Mouse (Mus musculus) urinary bladder, adult 2 months (tissue): Measurements from ENCODE around the gene Foxd1. TPM values are rescaled to one million over a fixed set of nuclear protein-coding genes. Genes with fewer than 3 reads are reported as not detected.
A peak's percentile ranks its signal among the peaks of the same experiment; 100 is the strongest.

Source experiments
- DNase-seq: peaks from one replicate; pipeline ENCODE4 v3.0.0; 2022; ENCODE audit warnings: low spot score
- polyA plus RNA-seq: library from polyadenylated mRNA; depleted of rRNA; stranded (reverse); fragments of >200 nt; gene quantifications from 2 replicates; pipeline ENCODE4 v1.2.3, GENCODE M21; 2012

The Foxd1 gene
- polyA plus RNA-seq, 1 experiment: not detected

DNA sequence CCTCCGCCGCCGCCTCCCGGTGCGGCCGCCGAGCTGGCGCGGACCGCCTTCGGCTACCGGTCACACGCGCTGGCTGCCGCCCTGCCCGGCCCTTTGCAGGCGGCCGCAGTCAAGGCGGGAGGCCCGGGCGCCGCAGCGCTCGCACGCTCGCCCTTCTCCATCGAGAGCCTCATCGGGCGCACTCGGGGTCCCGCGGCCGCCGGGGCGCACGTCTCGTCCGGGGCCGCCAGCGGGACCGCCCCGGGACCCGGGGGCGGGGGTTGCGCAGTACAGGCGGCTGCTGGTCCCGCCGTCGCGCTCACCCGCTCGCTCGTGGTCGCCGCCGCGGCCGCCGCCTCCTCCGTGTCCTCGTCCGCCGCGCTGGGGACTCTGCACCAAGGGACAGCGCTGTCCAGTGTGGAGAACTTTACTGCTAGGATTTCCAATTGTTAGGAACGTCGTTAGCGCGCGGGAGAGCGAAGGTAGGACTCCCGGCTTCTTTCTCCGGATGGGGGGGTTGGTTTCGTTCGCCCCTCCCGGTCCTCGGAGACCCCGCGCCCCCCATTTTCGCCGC, 1.6 kb downstream of the Foxd1 start:
- peak; percentile 27 for DNase-seq

DNA sequence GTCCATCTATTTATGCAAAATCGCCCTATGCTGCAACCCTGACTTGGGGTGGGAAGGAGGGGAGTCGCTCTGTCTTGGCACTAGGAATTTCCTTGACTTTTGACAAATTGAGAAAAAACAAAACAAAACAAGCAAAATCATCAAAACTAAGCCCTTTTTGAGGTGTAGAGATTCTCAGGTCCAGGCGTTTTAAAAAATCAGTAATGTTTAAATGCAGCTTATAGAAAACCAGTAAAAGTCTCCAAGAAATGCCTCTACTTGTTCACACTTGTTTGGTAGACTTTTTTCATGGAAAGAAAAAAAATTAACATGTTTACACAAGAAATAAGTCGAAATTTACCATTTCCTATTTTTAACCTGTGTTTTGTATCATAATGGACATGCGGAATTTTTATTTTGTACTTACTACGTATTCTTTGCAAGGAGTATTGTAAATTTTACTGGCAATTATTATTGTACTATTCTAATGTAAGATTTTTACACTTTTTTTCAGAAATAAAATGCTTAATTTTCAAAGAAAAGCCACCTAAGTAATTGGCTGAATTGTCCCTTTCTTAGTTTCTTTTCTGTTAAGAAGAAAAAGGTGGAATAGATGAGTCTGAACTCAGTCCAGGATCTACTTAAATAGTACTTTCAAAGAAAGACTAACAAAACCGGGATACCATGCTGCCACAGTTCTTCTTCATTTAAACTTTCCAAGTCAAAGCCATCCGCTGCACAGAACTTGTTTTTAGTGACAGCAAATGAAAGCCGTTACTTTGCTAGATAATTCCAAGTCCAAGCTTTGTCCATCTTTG, 2.3 kb downstream of the Foxd1 start:
- no peak for DNase-seq

DNA sequence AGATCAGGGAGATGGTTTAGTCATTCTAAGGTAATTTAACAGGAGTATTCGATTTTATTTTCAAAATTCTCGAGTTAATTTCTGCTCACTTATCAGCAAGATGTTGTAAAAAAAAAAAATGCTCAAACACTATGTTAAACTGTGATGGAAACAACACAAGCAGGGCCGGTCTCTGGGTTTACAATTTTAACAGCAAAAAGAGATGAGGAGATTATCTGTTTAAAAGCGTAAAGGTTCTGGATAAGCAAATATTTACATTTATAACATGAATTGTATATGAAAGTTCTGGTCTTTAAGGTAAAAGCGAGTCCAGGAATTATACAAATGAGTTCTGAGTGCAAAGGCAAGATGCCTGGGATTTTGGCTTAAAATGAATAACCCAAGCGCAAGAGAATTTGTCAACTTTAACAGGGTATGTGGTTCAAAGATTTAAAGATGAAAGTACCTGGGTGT, 3.0 kb downstream of the Foxd1 start:
- DNase-seq: no peak

DNA sequence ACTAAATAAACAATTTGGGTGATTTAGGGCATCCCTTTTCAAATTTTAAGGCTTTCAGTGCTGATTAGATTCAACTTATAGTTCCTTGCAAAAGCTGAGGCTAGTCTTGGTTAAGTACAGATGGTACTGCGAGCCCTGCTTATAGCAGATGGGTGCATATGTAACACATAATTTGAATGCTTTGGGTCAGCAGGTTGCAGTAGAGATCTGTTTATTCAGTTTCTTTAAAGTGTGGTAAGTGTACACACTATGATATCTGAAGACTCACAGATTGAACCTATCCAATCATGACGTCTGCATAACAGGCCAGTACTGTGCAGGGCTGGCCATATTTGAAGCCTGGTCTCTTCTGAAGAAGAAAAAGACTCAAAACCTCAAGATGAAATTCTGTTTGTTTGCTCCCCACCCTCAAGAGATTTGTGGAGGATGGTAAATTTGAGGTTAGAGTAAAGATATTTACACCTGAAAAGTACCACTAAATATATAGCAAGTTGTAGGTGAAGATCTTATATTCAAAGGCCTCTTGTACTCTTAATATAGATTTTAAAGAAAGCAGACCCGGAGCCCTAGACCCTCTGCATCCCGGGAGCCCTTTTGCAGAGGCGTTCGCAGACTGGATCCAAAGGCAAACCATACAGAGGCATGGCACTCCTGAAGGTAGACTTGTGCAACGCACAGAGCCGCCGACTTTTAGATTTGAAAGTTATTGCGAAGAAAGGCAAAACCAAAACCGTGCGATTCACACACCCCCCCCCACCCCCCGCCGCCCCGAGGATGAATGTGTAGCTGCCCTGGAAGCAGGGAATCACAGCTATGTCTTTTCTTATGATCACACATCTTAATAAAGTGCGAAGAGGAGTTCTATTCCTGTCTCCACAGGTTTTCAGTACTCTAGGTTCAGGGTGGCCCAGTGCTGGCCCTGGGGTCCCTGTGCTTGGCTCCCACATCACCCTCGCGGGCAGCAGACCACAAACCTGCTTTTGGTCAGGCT, 3.7 kb downstream of the Foxd1 start:
- no peak for DNase-seq

DNA sequence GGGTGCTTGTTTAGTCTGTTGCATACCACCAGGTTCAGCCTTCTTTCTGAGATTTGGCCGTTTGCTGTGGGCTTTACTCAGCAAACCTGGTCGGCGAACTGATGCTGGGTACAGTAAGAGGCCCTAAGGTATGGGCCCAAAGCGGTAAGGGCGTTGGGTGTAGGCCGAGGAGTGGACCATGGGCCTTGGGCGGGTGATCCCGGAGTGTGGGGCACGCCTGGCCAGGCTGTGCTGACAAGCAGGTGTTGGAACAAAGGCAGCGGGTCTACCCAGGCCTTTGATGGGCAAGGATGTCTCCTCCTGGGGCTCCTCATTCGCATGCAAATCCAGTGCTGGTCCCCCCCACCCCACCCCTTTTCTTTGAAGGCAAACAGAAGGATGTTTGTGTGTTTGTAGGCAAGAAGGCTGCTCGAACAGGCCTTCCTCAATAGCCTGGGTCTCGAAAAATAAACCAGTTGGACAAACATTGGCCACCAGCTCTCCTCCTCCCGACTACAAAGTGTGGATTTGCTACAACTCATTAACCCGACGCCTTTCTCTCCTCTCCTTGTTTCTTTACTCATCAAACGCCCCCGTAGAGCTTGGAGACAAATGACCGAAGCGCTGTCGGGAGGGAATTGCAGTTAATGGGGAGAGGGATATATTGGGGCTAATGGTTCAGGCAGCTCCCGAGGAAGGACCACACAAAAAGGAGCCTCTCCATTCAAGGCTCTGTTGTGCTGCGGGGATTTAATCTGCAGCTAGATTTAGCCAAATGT, 4.6 kb downstream of the Foxd1 start:
- no peak for DNase-seq

DNA sequence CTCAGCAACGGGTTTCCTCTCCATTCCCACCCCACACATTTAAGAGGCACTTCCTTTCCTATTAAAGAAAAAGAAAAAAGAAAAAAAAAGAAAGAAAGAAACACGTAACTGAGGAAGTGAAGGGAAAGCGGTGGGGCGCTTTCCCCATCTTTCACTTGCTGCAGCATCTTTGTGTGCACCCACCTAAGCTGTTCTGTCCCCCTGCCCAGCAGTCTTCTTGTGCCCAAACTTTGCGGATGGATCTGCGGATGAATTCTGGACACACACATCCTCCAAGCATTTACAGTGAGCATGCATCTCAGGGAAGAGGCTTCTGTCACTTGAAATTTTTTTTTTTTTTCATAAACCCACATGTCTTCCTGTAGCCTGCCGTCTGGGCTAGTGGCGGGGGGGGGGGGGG, 5.3 kb downstream of the Foxd1 start:
- DNase-seq: no peak

DNA sequence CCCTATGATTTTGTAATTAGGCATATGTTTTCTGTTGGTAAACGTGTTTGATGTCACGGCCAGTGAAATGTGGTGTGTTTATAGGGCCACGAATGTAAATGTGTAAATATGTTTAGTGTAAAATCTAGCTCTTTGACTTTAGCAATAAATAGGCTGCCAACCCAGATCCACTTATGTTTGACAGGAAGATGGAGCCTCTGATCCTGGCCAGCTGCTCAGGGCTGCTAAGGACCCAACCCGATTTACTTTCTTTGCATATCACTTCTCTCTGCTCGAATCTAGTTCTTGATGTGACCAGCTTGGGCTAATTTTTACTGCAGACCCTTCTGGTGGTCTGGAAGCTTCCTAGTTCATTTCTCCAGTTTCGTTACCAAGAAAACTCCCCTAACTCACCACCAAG, 6.3 kb downstream of the Foxd1 start:
- no peak for DNase-seq

DNA sequence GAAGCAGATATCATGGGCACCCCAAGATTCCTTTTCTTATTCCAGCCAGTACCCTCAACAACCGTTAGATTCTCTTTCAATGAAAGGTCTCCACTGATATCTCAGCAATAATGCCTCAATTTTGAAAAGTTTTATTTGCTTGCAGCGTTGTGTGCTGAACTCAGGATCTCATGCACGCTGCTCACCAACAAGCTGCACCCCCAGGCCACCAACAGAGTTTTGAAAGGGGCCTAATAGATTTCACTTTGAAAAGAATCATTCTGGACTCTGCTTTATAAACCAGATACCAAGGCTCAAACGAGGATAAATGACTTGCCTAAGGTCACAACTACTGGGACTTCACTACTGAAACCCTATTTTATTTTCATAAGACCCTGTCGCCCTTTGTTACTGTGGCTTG, 7.1 kb downstream of the Foxd1 start:
- no peak for DNase-seq

DNA sequence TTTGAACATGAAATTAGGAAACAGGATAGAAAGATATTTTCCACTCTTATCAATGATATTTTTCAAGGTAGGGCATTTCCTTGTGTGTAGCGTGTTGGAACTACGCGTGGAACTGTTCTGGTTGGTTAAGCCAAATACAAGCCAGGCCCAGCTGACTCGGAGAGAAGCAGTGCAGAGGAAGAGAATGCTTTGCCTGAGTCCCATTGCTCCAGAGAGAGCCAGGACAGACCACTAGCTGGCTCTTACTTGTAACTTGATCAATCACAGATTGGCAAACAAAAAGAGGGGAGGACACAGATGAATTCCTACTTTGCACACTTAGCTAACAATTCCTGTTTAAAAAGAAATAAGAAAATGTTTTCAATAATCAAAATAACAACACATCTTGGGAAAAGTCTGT, 9.0 kb downstream of the Foxd1 start:
- no peak for DNase-seq

DNA sequence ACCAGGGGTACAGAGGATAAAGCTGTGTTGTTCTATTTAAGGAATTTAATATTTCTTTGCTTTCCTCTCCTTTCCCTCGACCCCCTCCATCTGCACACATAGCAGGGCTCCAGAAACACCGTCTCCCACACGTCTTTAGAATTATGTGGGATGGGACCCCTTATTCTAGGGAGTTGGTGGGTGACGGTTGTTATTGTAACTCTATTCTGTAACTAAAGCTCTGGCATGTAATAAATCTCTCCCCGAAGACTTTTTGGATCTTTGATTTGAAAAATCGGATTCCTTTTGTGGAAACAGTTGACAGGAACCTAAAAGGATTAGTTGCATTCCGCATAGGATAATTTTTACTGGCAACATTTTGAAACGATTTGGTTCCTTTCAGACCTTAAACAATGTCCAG, 11.0 kb downstream of the Foxd1 start:
- no peak for DNase-seq

DNA sequence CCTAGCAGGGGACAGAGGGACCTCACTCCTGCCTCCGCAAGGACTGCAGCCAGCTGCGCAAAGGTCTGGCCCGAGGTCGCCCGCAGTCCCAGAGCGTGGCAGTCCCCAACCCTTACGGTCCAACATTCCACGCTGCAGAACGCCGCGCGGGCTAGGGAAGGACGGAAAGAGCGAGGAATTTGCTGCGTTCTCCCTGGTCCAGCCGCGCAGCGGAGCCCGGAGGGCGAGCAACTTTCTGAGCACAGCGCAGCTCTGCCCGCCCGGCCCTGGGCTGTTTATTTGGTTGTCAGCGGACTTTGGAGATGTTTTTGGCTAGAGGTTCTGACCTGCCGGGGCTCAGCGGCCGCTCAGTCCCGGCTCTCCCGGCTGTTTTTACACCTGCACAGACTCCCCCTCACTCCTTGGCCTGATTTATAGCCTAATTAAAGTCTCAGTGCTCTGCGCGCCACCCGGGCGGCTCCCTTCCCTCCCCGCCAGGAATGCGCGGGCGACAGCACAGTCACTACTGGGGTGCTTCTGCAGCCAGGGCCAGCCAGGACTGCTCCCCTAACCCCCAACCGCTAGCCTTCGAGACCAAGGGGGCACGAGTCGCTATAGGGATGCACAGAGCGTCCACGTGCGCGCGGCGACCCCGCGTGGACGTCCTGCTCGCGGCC, 11.9 kb downstream of the Foxd1 start:
- DNase-seq: no peak

DNA sequence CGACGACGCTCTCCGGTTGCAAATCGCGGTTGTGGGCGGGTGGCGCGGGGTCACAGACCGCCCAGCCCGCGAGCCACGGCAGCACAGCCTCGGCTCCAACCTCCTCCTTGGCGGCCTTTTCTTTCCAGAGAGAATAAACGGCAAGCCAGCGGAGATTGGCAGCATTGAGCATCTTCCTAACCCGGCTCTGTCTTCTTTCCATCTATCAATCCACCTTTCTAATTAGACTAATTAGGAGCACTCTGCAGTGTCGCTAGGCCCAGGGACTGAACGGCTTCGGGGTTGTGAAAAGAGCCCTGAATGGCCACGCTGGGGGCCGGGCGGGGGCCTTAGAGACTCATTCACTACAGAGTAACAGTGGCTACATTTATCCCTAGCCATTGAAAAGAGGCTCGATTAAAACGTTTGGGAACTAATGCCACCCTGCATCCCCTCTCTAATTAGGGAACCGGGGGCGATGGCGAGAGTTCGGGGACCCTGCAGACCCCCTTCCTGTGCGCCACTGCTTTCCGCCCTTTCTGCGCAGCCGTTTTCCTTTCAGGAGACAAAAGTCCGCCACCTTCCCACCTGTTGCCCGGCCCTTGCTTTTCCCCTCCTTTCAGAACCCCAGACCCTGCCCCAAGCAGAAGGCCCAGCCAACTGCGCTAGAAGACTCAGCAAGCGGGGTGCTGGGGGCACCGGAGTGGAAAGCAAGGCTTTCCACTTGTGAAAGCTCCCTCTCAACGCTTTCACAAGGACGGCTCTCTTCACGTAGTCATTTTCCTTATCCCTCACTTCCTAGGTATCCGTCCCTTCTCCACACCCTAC, 12.6 kb downstream of the Foxd1 start:
- no peak for DNase-seq

DNA sequence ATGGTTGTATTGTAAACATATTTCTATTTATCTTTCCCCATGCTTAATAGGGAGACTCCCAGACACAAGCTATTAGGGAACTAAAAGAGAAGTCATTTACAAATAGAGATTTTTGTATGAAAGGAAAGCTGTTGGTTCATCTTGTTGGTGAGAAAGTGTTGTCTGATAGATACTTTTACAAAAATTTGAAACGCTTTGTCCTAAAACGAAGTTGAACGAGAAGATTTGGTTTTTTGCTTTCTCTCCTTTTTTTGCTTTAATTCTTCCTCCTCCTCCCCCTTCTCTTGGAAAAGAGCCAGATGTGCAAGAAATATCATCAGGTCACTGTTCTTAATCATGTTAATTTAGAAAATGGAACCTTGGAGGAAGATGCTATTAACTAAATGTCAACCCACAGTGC, 13.6 kb downstream of the Foxd1 start:
- no peak for DNase-seq

DNA sequence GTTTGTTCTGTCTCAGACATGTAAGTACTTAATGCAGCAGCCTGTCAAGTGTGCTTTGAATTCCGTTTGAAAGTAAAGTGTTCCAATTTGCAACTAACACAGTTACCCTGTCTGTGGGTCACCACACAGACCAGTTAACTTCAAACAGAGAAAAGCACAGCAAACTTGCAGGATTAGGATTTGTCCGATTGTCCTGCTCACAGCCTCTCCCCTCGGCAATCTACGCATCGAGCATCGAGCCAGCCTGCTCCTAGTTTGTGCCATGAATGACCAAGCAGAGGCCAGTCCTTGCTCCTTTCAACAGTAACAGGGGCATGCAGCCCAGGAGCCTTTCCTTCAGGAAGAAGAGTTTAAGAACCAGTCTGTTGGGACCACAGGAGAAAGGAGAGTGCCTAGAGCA, 15.0 kb downstream of the Foxd1 start:
- DNase-seq: no peak

DNA sequence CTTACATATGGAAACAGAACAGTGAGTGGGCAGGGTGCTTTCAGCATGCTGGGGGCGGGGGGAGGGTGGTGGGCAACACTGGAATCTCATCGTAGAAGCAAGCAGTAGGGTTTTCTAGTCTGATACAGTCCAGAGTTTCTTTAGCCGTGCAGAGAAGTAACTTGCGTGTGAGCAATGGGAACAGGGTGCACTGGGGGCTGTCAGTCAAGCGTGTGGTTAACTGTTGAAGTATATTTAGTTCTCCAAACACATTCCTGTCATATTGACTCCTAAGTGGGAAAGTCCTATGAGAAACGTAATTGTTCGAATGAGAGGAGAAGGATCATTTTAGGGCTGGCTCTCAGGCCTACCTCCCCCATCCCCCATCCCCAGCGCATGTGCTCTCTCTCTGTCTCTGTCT, 20.5 kb downstream of the Foxd1 start:
- no peak for DNase-seq

DNA sequence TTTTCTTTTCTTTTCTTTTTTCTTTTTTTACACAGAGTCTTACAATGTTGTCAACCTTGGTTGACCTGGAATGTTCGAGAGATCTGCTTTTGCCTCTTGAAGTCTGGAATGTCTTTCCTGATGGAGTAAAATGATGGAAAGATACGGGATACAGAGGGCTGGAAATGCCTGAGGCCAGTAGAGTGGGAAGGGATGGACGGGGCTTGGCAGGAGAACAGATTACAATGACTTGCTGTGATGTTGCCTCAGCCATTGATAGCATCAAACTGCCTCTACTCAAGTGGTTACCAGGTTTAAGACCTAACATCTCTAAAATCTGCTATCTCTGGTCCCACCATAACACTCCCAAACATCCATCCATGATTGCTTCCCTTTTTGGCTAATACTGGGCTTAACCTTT, 20.9 kb downstream of the Foxd1 start:
- DNase-seq: no peak

DNA sequence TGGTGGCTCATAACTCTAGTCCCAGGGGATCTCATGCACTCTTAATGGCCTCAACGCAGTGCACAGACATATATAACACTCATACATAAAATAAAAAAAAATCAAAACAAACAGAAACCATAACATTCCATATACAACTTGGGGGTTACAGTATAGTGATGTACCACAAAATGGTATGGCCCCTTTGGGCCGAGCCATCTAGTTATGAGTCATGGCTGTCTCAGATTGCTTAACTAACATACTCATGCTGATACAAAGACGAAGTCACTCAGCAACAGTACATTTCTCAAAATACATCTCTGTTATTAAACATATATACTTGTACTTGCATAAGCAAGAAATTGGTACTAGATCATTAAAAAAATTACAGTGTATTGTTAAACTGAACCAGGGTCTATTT, 23.7 kb downstream of the Foxd1 start:
- DNase-seq: no peak

DNA sequence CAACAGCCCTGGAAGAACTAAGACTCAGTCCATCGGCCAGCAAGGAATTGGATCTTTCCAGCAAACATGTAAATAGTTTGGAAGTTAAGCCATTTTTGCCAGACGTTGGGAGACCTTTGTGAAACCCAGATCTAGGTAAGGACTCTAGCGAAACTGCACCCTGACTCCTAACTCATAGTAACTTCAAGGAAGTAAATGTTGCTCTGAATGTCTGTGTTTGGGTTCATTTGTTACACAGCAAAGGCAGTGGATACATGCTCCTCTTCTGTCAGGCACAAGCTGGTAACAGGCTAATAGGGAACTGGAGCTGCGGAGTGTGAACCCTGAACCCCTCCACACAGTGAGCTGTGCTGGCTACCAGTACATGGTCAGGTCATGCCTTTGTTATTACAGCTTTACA, 28.7 kb downstream of the Foxd1 start:
- DNase-seq: no peak

DNA sequence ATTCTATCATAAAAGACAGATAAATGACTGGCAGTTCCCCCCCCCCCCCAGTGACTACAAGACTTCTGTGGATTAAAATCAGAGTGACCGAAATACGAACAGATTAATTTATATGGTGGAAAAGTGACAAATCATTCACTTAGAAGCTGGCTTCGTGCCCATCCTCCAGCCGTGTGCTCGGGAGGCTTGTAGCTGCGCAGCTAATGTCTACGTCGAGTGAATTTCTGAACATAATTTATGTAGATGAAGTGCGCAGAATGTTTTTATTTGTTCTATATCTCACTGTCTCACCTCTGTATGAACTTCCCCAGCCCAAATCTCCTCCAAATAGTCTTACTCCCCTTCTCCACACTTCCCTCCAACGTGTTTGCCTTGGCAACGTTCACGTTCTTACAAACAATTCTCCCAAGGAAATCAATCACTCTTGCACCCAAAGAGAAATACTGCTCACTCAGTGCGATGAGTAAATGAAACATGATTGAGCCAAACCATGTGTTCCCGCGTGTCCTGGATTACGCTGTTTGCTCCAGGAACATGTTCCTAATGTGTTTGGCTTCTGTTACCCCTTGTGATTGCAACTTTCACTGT, 30.0 kb downstream of the Foxd1 start:
- no peak for DNase-seq

DNA sequence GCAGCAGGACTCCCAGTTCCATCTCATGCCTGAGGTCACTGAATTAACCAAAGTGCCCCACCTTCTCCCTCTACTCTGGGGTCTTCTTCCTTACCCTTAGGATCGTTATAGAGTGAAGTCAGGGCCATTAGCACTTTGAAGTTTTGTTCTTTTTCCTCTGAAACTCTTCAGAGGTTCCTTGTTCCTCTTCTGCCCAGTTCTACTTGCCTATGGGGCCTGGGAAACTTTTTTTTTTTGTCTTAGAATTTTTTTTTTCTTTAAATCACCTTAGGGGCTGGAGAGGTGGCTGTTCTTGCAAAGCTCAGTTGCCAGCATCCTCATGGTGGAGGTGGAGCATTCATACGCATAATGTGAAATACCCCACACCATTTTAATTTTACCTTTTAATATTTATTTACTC, 31.8 kb downstream of the Foxd1 start:
- DNase-seq: no peak
